Mouse (Mus musculus) heart, embryonic 11.5 days (tissue): ENCODE data around the gene Scn2a. TPM values are rescaled to one million over a fixed set of nuclear protein-coding genes. Genes with fewer than 3 reads are reported as not detected.

ENCODE experiments used
- ATAC-seq: fragments of 200-750 bp; cut with Nextera tagmentation; replicated peaks from 2 replicates; pipeline ENCODE4 v1.8.0; 2017; ENCODE audit warnings: moderate library complexity; ENCODE audit not compliant: insufficient number of reproducible peaks, low FRiP score, low TSS enrichment
- H3K27ac ChIP-seq: fragments of 300-500 bp; sonication (generic); 2 replicates; pipeline ENCODE4 v1.5.1; 2014; ENCODE audit warnings: mild to moderate bottlenecking, low read depth, low read length
- H3K27me3 ChIP-seq: fragments of 300-500 bp; sonication (generic); 2 replicates; pipeline ENCODE4 v1.6.1; 2014; ENCODE audit warnings: mild to moderate bottlenecking, low read length, mixed read lengths; ENCODE audit not compliant: control insufficient read depth, insufficient read depth
- H3K36me3 ChIP-seq: fragments of 300-500 bp; sonication (generic); 2 replicates; pipeline ENCODE4 v1.6.1; 2014; ENCODE audit warnings: mild to moderate bottlenecking, low read length, moderate library complexity, mixed read lengths; ENCODE audit not compliant: control insufficient read depth, insufficient read depth
- H3K4me1 ChIP-seq: fragments of 300-500 bp; sonication (generic); 2 replicates; pipeline ENCODE4 v1.6.1; 2014; ENCODE audit warnings: low read length; ENCODE audit not compliant: control insufficient read depth, insufficient read depth
- H3K4me2 ChIP-seq: fragments of 300-500 bp; sonication (generic); 2 replicates; pipeline ENCODE4 v1.6.1; 2014; ENCODE audit warnings: mild to moderate bottlenecking, moderate library complexity
- H3K4me3 ChIP-seq: fragments of 300-500 bp; sonication (generic); 2 replicates; pipeline ENCODE4 v1.5.1; 2014; ENCODE audit warnings: low read depth, low read length
- H3K9ac ChIP-seq: fragments of 300-500 bp; sonication (generic); 2 replicates; pipeline ENCODE4 v1.6.1; 2014; ENCODE audit warnings: mild to moderate bottlenecking, low read depth, low read length, moderate library complexity
- H3K9me3 ChIP-seq: fragments of 300-500 bp; sonication (generic); replicated peaks from 2 replicates; pipeline ENCODE4 v1.6.1; 2016; ENCODE audit warnings: low read length; ENCODE audit not compliant: control insufficient read depth
- WGBS: fragments of 180-500 bp; shearing (Covaris S2); extraction: QIAGEN DNeasy Blood & Tissue Kit; methylation state at CpG from one replicate; pipeline ENCODE4 v1.1.7; 2014; ENCODE audit not compliant: insufficient replicate concordance; 5-methylcytosine and 5-hydroxymethylcytosine counted together
- polyA plus RNA-seq: library from polyadenylated mRNA; unstranded; fragments of >200 nt; fragmentation: Nextera tagmentation; extraction: Ambion mirVana; gene quantifications from 2 replicates; pipeline ENCODE4 v1.2.1, GENCODE M21; 2014

Scn2a gene
- polyA plus RNA-seq, 1 experiment from 2014 or later, result 1.7 TPM

- WGBS, result 67% methylated on average over 8 of the region's 8 CpGs
- Histone ChIP-seq H3K4me1 (no peaks in the 10 kb centered on the region), H3K36me3 (no peaks in the 10 kb centered on the region), H3K4me3 (no peak overlapping the region), H3K27me3 (no peaks in the 10 kb centered on the region), H3K27ac (no peak overlapping the region), H3K9ac (no peak overlapping the region), H3K9me3 (no peaks in the 10 kb centered on the region), H3K4me2 (no peak overlapping the region)
- no peak for ATAC-seq
Measured at GRCm38 (mm10) chr2:65658430-65658829, 37.9 kb downstream of the Scn2a start.

- Histone ChIP-seq H3K27me3 (no peaks in the 10 kb centered on the region), H3K36me3 (no peaks in the 10 kb centered on the region), H3K4me3 (no peak overlapping the region), H3K9ac (no peak overlapping the region), H3K27ac (no peak overlapping the region), H3K4me1 (no peaks in the 10 kb centered on the region), H3K4me2 (no peak overlapping the region), H3K9me3 (no peaks in the 10 kb centered on the region)
- no peak for ATAC-seq
Measured at GRCm38 (mm10) chr2:65663892-65664291, 43.3 kb downstream of the Scn2a start.

- no peak overlapping the region for H3K9ac ChIP-seq
- no peak for ATAC-seq
- H3K27me3 ChIP-seq, result no peaks in the 10 kb centered on the region
- WGBS, result 76% methylated on average over 1 of the region's 1 CpGs
- H3K4me3 ChIP-seq, result no peak overlapping the region
- no peaks in the 10 kb centered on the region for H3K36me3 ChIP-seq
- no peak overlapping the region for H3K27ac ChIP-seq
- no peaks in the 10 kb centered on the region for H3K9me3 ChIP-seq
- no peak overlapping the region for H3K4me2 ChIP-seq
- no peaks in the 10 kb centered on the region for H3K4me1 ChIP-seq
Measured at GRCm38 (mm10) chr2:65664481-65664880, 43.9 kb downstream of the Scn2a start.

GRCm38 (mm10) chr2:65665180-65665579 is 44.6 kb downstream of the Scn2a start:
- Histone ChIP-seq H3K36me3 (no peaks in the 10 kb centered on the region), H3K4me2 (no peak overlapping the region), H3K9me3 (no peaks in the 10 kb centered on the region), H3K4me3 (no peak overlapping the region), H3K9ac (no peak overlapping the region), H3K27ac (no peak overlapping the region), H3K27me3 (no peaks in the 10 kb centered on the region), H3K4me1 (no peaks in the 10 kb centered on the region)
- no peak for ATAC-seq
- WGBS, result 36% methylated on average over 4 of the region's 4 CpGs

GRCm38 (mm10) chr2:65667590-65668436 is 47.2 kb downstream of the Scn2a start:
- 52% methylated on average over 18 of the region's 18 CpGs for WGBS
- peak overlapping the region; percentile 25; the same call in 1 of the 2 replicates for H3K4me3 ChIP-seq
- H3K9ac ChIP-seq, result no peak overlapping the region
- no peak for ATAC-seq
- peak overlapping the region; percentile 53 for H3K4me2 ChIP-seq
- H3K27ac ChIP-seq, result no peak overlapping the region
- H3K4me1 ChIP-seq, result no peaks in the 10 kb centered on the region
- H3K27me3 ChIP-seq, result no peaks in the 10 kb centered on the region
- H3K9me3 ChIP-seq, result no peaks in the 10 kb centered on the region
- no peaks in the 10 kb centered on the region for H3K36me3 ChIP-seq

GRCm38 (mm10) chr2:65668437-65669135 is 48.0 kb downstream of the Scn2a start:
- no peak overlapping the region for H3K27ac ChIP-seq
- H3K27me3 ChIP-seq, result no peaks in the 10 kb centered on the region
- WGBS, result 20% methylated on average over 12 of the region's 12 CpGs
- H3K9ac ChIP-seq, result 0 out of 2 replicates have a peak overlapping the region, but pooled peaks have one; percentile 39
- ATAC-seq, result peak; percentile 81
- no peaks in the 10 kb centered on the region for H3K9me3 ChIP-seq
- H3K4me2 ChIP-seq, result peak overlapping the region; percentile 53
- H3K36me3 ChIP-seq, result no peaks in the 10 kb centered on the region
- H3K4me1 ChIP-seq, result no peaks in the 10 kb centered on the region
- peak overlapping the region; percentile 28 for H3K4me3 ChIP-seq

GRCm38 (mm10) chr2:65669561-65669960 is 49.0 kb downstream of the Scn2a start:
- no peak for ATAC-seq
- WGBS, result 76% methylated on average over 8 of the region's 8 CpGs

GRCm38 (mm10) chr2:65670153-65670817 is 49.7 kb downstream of the Scn2a start:
- Histone ChIP-seq H3K4me3 (no peak overlapping the region), H3K27me3 (no peaks in the 10 kb centered on the region), H3K9me3 (no peaks in the 10 kb centered on the region), H3K4me1 (no peaks in the 10 kb centered on the region), H3K36me3 (no peaks in the 10 kb centered on the region), H3K9ac (no peak overlapping the region), H3K27ac (no peak overlapping the region), H3K4me2 (no peak overlapping the region)
- ATAC-seq, result no peak
- WGBS, result 57% methylated on average over 12 of the region's 12 CpGs

More at GRCm38 (mm10) chr2:65669561-65669960, 49.0 kb downstream of the Scn2a start:
- Histone ChIP-seq H3K4me1 (no peaks in the 10 kb centered on the region), H3K4me2 (no peak overlapping the region), H3K4me3 (no peak overlapping the region), H3K36me3 (no peaks in the 10 kb centered on the region), H3K9ac (no peak overlapping the region), H3K27ac (no peak overlapping the region), H3K9me3 (no peaks in the 10 kb centered on the region), H3K27me3 (no peaks in the 10 kb centered on the region)
